Mouse (Mus musculus): ENCODE results near the gene Cfap36.

The Cfap36 gene

GRCm38 (mm10) chr11:29246883-29247650, at the start of gene Cfap36:
Cfap36 (minus strand) TSS chr11:29247409.
- peak; percentile 92 for DNase-seq (ENCODE audit: low spot score)

GRCm38 (mm10) chr11:29287305-29287704, 40.1 kb upstream of the Cfap36 start:
- no peak for DNase-seq (ENCODE audit: low spot score)

DNA sequence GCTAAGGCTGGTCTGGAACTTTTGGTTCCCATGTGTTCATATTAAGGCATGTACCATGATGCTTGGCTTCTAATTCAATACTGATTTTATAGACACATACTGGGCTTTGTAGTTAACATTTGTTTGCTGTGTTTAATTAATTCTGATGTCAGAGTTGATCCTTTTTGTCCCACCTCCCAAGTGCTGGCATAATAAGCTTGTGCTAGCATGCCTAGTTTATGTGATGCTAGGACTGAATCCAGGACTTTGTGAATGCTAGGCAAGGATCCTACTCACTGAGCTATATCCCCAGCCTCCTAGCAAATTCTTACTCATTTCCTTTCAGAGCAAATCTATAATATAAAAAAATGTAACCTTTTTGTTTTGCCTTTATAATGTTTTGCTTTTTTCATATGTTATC, 38.8 kb upstream of the Cfap36 start:
- DNase-seq (ENCODE audit: low spot score), result no peak

DNA sequence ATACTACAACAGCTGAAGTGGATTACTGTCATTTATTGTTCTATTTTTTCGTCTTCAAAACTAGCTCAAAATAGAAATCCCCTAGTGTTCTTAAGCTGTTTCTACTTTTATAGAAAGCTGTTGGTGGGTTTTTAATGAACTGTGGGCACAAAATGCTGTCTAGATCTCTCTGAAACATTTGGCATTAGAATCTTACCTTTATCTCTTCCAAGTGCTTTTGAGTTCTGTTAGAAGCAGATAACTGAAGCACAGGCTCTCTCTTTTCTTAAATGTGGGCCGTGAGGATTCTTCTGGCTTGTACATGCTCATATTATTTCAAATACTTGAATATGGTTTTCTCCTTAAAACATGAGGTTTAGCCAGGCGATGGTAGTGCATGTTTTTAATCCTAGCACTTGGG, 27.5 kb upstream of the Cfap36 start:
- no peak for DNase-seq (ENCODE audit: low spot score)

GRCm38 (mm10) chr11:29267824-29268223, 20.6 kb upstream of the Cfap36 start:
- peak; percentile 57 for DNase-seq (ENCODE audit: low spot score)

DNA sequence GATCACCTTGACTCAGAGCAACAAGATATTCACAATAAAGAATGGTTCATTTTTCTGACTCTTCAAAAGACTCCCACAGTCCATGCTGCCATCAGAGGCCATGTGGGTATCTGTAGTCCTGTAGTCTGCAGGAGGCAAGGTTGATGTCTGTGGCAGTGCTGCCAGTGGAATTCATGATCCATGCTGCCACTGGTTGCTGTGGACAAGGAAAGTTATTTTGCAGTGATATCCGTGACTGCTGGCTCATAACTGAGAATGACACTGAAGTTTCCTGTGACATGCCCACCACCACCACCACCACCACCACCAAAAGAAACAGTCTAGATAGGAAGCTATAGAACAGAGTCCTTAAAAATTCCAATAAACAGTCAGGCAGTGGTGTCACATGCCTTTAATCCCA, 7.4 kb upstream of the Cfap36 start:
- DNase-seq (ENCODE audit: low spot score), result no peak

- DNase-seq (ENCODE audit: low spot score), result no peak
These were observed 1.2 kb upstream of the Cfap36 start for GRCm38 (mm10) chr11:29248386-29248785.

- no peak for DNase-seq (ENCODE audit: low spot score)
These were observed 516 bp upstream of the Cfap36 start for GRCm38 (mm10) chr11:29247725-29248124.

DNA sequence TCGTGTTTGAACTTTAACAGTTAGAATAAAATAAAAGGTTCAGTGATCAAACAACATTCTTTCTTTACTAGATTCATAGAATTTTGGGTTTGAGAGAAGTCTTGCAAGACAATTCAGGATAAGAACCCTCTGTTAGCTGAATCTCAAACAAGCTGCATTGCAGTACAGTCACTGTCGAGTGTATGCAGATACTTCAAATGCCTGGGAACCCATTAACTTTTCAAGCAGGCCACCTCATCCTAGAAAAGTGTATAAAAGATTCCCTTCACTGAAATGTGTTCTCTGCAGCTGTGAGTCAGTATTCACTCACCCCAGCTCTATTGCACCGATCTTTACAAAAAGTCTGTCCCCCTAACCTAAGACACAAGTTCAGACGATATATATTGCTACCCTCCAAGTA, 1.2 kb downstream of the Cfap36 start:
- no peak for DNase-seq (ENCODE audit: low spot score)

DNA sequence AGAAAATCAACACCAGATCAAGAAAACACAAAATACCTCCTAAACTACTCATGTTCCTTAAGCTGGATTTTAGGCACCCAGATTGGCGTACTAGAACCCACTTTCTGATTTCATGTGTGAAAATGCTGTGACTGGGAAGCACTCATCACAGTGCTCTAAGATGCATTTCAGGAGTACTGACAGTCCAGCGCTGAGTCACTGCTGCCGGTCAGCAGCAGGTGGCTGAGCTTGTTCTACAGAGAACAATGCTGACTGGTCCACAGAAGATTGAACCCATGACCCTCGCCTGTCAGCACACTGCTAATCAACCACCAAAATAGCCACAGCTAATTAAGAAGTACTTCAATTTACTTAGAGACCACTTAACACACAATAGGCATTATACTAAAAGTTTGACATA, 5.2 kb downstream of the Cfap36 start:
- no peak for DNase-seq (ENCODE audit: low spot score)

DNA sequence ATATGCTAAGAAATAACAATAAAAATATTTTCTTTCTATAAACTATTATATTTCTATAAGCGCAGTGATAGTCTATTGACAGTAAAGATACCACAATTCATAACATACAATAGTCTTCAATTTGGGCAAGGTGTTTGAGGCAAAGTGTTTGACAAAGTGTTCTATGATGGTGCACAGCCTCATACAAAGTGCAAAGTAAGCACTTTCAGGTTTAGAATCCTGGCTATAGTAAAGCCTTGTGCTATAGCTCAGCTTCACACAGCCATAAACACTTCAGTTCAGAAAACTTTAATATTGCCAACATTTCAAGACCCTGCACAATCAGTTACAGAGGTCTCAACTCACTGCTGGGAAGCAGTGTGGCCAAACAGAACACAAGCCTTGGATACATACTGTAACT, 7.9 kb downstream of the Cfap36 start:
- no peak for DNase-seq (ENCODE audit: low spot score)

- no peak for DNase-seq (ENCODE audit: low spot score)
These were observed 8.7 kb downstream of the Cfap36 start for GRCm38 (mm10) chr11:29238551-29238950.

DNA sequence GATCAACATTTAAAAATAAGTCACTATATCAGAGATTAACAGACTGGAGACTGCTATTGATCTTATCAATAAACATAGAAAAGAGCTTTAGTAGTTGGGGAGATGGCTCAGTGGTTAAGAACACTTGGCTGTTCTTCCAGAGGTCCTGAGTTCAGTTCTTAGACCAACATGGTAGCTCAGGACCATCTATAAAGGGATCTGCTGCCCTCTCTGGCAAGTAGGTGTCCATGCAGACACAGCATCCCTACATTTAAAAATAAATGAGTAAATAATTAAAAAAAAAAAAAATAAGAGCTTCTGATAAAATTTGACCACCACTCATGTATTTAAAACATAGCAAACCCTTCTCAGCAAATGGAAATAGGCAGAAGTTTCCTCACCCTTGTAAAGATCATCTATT, 9.2 kb downstream of the Cfap36 start:
- DNase-seq (ENCODE audit: low spot score), result no peak

DNA sequence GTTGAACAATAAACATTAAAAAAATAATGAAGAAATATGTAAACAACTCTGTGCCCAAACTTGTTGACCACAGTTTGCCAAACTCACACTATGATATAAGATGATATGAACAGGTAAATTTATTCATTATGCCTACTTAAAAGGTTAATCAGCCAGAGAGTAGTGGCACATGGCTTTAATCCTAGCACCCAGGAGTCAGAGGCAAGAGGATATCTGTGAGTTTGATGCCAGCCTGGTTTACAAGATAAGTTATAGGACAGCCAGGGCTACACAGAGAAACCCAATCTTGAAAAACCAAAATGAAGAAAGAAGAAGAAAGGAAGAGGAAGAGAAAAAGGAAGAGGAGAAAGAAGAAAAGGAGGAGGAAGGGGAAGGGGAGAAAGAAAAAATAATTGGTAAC, 9.8 kb downstream of the Cfap36 start:
- DNase-seq (ENCODE audit: low spot score), result no peak

DNA sequence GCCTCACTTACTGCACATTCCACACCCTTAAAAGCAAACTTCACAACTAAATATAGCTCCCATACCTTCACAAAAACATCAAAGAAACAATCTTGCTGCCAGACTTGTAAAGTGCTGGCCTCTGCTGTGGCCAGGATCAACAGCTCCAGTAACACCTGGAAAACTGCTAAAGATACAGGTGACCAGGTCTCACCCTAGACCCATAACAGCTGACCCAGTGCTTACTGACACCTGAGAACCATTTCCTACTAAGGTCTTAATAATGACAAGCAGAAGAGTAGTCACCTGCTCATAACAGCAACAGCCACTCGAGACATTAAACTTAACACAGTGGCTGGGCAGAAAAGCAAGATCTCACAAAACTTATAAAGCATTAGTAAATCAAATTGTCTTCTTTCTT, 13.6 kb downstream of the Cfap36 start:
- DNase-seq (ENCODE audit: low spot score), result no peak

GRCm38 (mm10) chr11:29228957-29229356, 18.3 kb downstream of the Cfap36 start:
- DNase-seq (ENCODE audit: low spot score), result no peak

DNA sequence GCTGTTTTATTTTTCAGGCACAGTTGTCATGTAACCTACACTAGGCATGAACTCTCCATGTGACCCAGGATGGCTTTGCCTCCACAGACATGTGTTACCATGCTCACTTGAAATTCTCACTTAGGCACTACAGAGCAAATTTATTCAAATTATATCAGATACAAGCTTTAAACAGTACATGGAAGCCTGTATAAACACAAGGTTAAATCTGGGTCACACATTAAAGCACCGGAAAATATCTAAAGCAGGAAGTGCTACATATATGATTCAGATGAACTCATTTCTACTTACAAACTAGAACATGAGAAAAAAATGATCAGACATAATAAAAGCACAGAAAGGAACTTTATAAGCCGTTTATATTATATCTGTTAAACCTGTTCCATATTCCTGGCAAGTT, 22.5 kb downstream of the Cfap36 start:
- DNase-seq (ENCODE audit: low spot score), result no peak

GRCm38 (mm10) chr11:29222310-29222709, 24.9 kb downstream of the Cfap36 start:
- no peak for DNase-seq (ENCODE audit: low spot score)

DNA sequence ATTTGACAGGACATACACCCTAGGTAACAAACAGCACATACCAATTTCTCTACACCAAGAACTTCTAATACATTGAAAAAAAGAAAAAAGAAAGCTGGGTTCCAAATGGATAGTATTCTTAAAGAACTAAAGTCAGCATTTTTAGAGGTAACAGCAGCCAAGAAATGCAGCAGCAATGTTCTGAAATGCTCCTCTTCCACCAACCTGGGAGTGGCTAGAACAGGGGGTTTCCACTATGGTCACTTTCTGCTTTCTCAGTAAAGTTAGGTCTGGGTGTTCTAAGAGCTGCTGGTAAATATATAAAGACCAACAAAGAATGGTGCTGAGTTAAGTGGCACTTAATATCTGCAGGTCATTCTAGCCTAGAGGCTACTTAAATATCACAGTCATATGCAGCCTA, 28.2 kb downstream of the Cfap36 start:
- DNase-seq (ENCODE audit: low spot score), result no peak

- DNase-seq (ENCODE audit: low spot score), result no peak
These were observed 31.0 kb downstream of the Cfap36 start for GRCm38 (mm10) chr11:29216196-29216595.

DNA sequence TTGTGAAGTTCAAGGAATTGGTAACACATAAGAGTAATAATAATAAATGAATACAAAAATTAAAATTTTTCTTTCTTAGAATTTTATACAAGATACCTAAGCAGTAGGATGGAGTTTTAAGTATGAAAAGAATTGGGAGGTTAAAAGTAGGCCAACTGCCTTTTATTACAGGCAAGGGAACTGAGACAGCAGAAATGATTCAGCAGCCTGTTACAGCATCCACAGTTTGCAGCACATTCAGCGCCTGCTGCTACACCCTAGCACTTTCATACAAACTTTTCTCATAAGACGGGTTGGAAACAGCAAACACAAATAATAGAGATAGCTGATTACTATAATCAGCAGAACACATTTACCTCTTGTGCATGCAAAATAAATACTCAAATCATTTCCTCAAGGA, 37.4 kb downstream of the Cfap36 start:
- DNase-seq (ENCODE audit: low spot score), result no peak

GRCm38 (mm10) chr11:29203653-29204052, 43.6 kb downstream of the Cfap36 start:
- DNase-seq (ENCODE audit: low spot score), result no peak

DNA sequence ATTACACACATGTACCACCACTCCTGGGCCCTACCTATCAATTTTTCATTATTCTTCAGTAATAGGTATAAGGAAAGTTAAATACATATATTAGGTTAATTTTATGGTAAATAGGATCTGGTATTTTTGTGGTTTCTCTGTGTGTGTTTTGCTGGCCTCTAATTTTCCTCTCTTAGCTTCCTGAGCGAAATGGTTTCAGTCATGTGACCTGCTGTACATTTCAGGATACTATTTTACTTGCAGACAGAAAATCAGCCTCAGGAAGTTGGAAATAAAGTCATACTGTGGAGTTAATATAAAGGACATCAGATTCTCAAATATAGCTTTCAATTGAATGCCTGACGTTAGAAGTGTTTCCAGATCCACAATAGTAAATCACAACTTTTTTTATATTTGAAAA, 58.2 kb downstream of the Cfap36 start:
- DNase-seq (ENCODE audit: low spot score), result no peak

GRCm38 (mm10) chr11:29181751-29182150, 65.5 kb downstream of the Cfap36 start:
- DNase-seq (ENCODE audit: low spot score), result no peak

Measured in testis, postnatal 10 days (tissue).